Mouse (Mus musculus) hindbrain, postnatal 0 days (tissue): ENCODE measurements around the gene Tmprss2. TPM values are rescaled to one million over a fixed set of nuclear protein-coding genes. Genes with fewer than 3 reads are reported as not detected.

ENCODE experiments used
- ATAC-seq: fragments of 200-750 bp; cut with Nextera tagmentation; 2 replicates; pipeline ENCODE4 v1.8.0; 2017; ENCODE audit warnings: mild to moderate bottlenecking, moderate TSS enrichment, moderate library complexity
- DNase-seq: peaks from one replicate; pipeline ENCODE4 v3.0.0-alpha.2; 2015; ENCODE audit warnings: low spot score
- H3K27ac ChIP-seq: fragments of 300-500 bp; sonication (generic); 2 replicates; pipeline ENCODE4 v1.5.1; 2014; ENCODE audit warnings: mild to moderate bottlenecking
- H3K27me3 ChIP-seq: fragments of 300-500 bp; sonication (generic); 2 replicates; pipeline ENCODE4 v1.6.1; 2014; ENCODE audit warnings: low read length, mixed read lengths; ENCODE audit not compliant: insufficient read depth
- H3K36me3 ChIP-seq: fragments of 300-500 bp; sonication (generic); 2 replicates; pipeline ENCODE4 v1.6.1; 2014; ENCODE audit warnings: low read length, mixed read lengths; ENCODE audit not compliant: insufficient read depth
- H3K4me1 ChIP-seq: fragments of 300-500 bp; sonication (generic); 2 replicates; pipeline ENCODE4 v1.6.1; 2014; ENCODE audit warnings: antibody characterized with exemption, low read length, mixed read lengths; ENCODE audit not compliant: insufficient read depth
- H3K4me2 ChIP-seq: fragments of 300-500 bp; sonication (generic); 2 replicates; pipeline ENCODE4 v1.6.1; 2014; ENCODE audit warnings: low read depth, mild to moderate bottlenecking, low read length, moderate library complexity, mixed read lengths
- H3K4me3 ChIP-seq: fragments of 300-500 bp; sonication (generic); 2 replicates; pipeline ENCODE4 v1.5.1; 2014; ENCODE audit warnings: low read length
- H3K9ac ChIP-seq: fragments of 300-500 bp; sonication (generic); replicated peaks from 2 replicates; pipeline ENCODE4 v1.6.1; 2014; ENCODE audit warnings: mild to moderate bottlenecking, low read length, moderate library complexity, mixed read lengths
- H3K9me3 ChIP-seq: fragments of 300-500 bp; sonication (generic); 2 replicates; pipeline ENCODE4 v1.6.1; 2016; ENCODE audit warnings: low read length, mixed read lengths
- CTCF ChIP-seq: IDR thresholded peaks from 2 replicates; pipeline ENCODE4 v1.5.1; 2016; ENCODE audit warnings: antibody characterized with exemption, control low read depth, low read depth
- WGBS: fragments of 180-500 bp; shearing (Covaris S2); extraction: QIAGEN DNeasy Blood & Tissue Kit; methylation state at CpG from one replicate; pipeline ENCODE4 v1.1.7; 2014; 5-methylcytosine and 5-hydroxymethylcytosine counted together
- polyA plus RNA-seq: library from polyadenylated mRNA; unstranded; fragments of >200 nt; fragmentation: Nextera tagmentation; extraction: Ambion mirVana; gene quantifications from 2 replicates; pipeline ENCODE4 v1.2.1, GENCODE M21; 2015
- total RNA-seq: library from RNA; depleted of rRNA; stranded (reverse); fragments of >200 nt; gene quantifications from 2 replicates; pipeline ENCODE4 v1.2.3, GENCODE M21; 2014

Gene Tmprss2
- total and polyA plus RNA-seq, 2 experiments from 2014 or later = 0.04 TPM; not detected in 1

- Histone ChIP-seq H3K4me2 (no peak overlapping the region), H3K27me3 (peaks cover 23% of the 10 kb centered on the region), H3K4me3 (no peak overlapping the region), H3K9ac (no peak overlapping the region), H3K27ac (no peak overlapping the region), H3K9me3 (no peaks in the 10 kb centered on the region), H3K4me1 (peaks cover 12% of the 10 kb centered on the region; the same call in 1 of the 2 replicates), H3K36me3 (no peaks in the 10 kb centered on the region)
- no peak for TF ChIP-seq CTCF
- DNase-seq = no peak
- ATAC-seq = no peak
- WGBS = 97% methylated on average over 1 of the region's 1 CpGs
Measured at GRCm38 (mm10) chr16:97607956-97608355, 3.0 kb downstream of the Tmprss2 start.

GRCm38 (mm10) chr16:97606829-97607228, 4.2 kb downstream of the Tmprss2 start:
- Histone ChIP-seq H3K36me3 (no peaks in the 10 kb centered on the region), H3K4me2 (no peak overlapping the region), H3K27ac (no peak overlapping the region), H3K27me3 (peaks cover 23% of the 10 kb centered on the region), H3K4me3 (no peak overlapping the region), H3K9ac (no peak overlapping the region), H3K4me1 (peaks cover 12% of the 10 kb centered on the region; the same call in 1 of the 2 replicates), H3K9me3 (no peaks in the 10 kb centered on the region)
- TF ChIP-seq CTCF = no peak
- 77% methylated on average over 2 of the region's 2 CpGs for WGBS
- DNase-seq (no peak), ATAC-seq (0 out of 2 replicates have a peak, but pooled peaks have one; percentile 29)

DNA sequence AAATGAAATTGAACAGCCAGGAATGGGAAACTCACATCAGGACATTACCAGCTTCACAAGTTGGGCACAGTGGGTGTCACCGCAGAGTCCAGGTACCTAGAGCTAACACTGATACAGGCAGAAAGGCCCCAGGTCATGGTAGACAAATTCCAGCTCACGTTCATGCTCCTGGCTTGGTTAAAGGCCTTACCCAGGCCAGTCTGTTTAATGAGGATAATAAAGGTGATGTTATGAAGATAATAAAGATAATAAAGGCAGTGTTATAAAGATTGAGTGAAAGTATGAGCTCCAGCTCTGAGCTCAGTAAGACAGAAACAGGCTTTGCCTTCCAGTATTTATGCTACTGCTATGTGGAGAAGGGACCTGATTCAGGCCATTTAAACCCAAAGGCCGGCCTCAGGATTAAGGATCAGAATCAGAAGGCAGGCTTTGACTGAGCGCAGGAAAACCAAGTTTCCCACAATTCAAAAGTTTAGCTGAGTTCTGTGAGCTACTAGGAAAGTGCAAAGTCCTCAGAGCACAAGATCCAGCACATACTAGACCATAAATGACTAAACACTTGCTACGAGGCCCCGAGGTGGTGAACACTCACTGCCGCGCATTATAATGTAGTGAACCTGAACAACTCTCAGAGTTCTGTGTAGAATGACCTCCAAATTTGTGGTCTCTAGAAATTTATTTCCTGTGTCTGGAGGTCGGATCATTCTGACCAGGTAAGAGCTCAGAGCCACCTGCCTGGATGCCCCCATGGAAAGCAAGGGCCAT, 4.9 kb downstream of the Tmprss2 start:
- no peak for ATAC-seq
- Histone ChIP-seq H3K4me2 (no peak overlapping the region), H3K4me1 (peaks cover 12% of the 10 kb centered on the region; the same call in 1 of the 2 replicates), H3K4me3 (no peak overlapping the region), H3K36me3 (no peaks in the 10 kb centered on the region), H3K9me3 (no peaks in the 10 kb centered on the region), H3K9ac (no peak overlapping the region), H3K27me3 (peaks cover 22% of the 10 kb centered on the region), H3K27ac (no peak overlapping the region)
- DNase-seq = no peak
- 89% methylated on average over 9 of the region's 9 CpGs for WGBS
- TF ChIP-seq CTCF = no peak

DNA sequence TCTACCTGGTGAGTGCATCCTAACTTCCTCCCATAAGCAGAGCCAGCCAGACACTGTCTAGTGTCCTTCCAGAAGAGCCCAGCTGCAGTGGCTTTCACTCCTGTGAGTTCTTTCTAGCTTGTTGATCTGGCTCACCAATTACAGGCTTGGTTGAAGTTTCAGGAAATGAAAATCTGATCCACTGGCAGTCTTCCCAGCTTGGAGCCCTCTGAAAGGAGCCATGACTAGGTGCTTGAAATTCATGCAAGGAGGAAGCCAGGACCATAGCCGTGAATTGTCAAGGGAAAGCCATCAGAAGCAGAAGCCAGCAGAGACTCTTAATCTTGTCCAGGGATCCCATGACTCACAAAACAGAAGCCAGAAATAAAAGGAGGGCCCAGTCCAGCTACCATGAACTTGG, 8.7 kb downstream of the Tmprss2 start:
- H3K4me2 ChIP-seq = no peak overlapping the region
- H3K9ac ChIP-seq = no peak overlapping the region
- DNase-seq (peak; percentile 69), ATAC-seq (no peak)
- H3K27ac ChIP-seq = no peak overlapping the region
- no peak overlapping the region for H3K4me3 ChIP-seq
- no peak for TF ChIP-seq CTCF
- 32% methylated on average over 1 of the region's 1 CpGs for WGBS
- H3K9me3 ChIP-seq = no peaks in the 10 kb centered on the region
- H3K36me3 ChIP-seq = no peaks in the 10 kb centered on the region
- H3K4me1 ChIP-seq = no peaks in the 10 kb centered on the region
- no peaks in the 10 kb centered on the region for H3K27me3 ChIP-seq

GRCm38 (mm10) chr16:97600591-97600990, 10.4 kb downstream of the Tmprss2 start:
- Histone ChIP-seq H3K4me1 (no peaks in the 10 kb centered on the region), H3K36me3 (no peaks in the 10 kb centered on the region), H3K9ac (no peak overlapping the region), H3K27me3 (no peaks in the 10 kb centered on the region), H3K4me2 (no peak overlapping the region), H3K4me3 (no peak overlapping the region), H3K9me3 (no peaks in the 10 kb centered on the region), H3K27ac (no peak overlapping the region)
- TF ChIP-seq CTCF = no peak
- 82% methylated on average over 2 of the region's 2 CpGs for WGBS
- DNase-seq = no peak
- ATAC-seq = no peak

DNA sequence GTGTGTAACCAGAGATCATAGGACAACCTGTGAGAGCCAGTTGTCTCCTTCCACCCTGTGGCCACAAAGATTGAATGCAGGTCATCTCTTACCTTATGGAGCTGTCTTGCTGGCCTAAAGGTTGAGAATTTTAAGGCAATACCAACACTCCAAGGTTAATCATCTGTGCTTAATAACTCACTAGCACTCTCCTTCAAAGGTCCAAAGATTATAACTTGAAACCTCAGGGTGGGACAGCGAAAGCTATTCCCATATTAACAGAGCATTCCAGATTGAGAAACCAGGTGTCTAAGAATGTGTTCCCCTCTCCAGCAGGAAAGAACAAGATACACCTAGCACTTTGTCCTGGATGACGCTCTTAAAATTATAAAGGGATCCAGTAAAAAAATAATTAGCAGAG, 12.9 kb downstream of the Tmprss2 start:
- no peaks in the 10 kb centered on the region for H3K27me3 ChIP-seq
- no peak overlapping the region for H3K4me2 ChIP-seq
- ATAC-seq = no peak
- H3K9ac ChIP-seq = no peak overlapping the region
- no peaks in the 10 kb centered on the region for H3K4me1 ChIP-seq
- H3K36me3 ChIP-seq = no peaks in the 10 kb centered on the region
- WGBS = 88% methylated on average over 2 of the region's 2 CpGs
- DNase-seq = no peak
- no peak overlapping the region for H3K27ac ChIP-seq
- H3K9me3 ChIP-seq = no peaks in the 10 kb centered on the region
- H3K4me3 ChIP-seq = no peak overlapping the region
- no peak for TF ChIP-seq CTCF

GRCm38 (mm10) chr16:97593816-97594509, 17.0 kb downstream of the Tmprss2 start:
- ATAC-seq (no peak), DNase-seq (no peak)
- Histone ChIP-seq H3K9ac (no peak overlapping the region), H3K4me3 (no peak overlapping the region), H3K27ac (no peak overlapping the region), H3K27me3 (no peaks in the 10 kb centered on the region), H3K36me3 (no peaks in the 10 kb centered on the region), H3K4me2 (no peak overlapping the region), H3K4me1 (no peaks in the 10 kb centered on the region), H3K9me3 (no peaks in the 10 kb centered on the region)
- no peak for TF ChIP-seq CTCF
- 78% methylated on average over 4 of the region's 4 CpGs for WGBS
